Mouse (Mus musculus): ENCODE data around the gene D630003M21Rik.

D630003M21Rik gene

DNA sequence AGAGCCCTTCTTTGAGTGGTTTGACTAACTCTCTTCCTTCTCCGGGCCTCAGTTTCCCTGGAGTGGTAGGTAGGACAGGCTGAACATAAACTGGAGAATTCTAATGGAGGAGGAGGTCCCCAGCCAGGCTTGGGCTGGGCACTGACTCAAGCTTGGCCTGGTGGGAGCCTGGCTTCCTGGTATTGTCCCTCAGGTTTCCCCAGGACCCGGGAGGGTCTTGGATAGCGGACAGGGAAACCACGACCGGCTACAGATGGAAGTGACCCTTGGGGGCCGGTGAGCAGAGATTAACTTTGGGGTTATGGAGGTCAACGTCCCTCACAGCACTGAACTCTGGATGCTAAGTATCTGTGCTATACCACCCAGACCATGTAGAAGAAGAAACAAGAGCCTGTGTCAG is 87.8 kb downstream of the D630003M21Rik start:
- DNase-seq (ENCODE audit: low spot score in 2 of 2): no peak

DNA sequence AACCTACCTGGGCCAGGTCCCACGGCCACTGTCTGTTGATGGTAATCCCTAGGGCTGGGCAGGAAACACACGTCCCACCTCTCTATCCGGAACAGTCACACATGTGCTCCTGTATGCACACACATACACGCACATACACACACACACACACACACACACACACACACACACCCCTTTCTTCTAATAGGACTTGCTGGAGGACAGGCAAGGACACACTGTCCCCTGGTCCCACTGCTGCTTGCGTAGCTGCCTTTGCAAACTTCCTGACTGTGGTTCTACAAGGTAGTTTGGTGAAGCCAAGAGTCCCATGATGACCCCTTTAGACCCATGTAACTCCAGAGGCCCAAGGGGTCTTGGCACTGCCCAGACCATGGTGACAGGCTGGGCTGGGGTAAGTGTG is 88.4 kb downstream of the D630003M21Rik start:
- DNase-seq (ENCODE audit: low spot score in 2 of 2): no peak

DNA sequence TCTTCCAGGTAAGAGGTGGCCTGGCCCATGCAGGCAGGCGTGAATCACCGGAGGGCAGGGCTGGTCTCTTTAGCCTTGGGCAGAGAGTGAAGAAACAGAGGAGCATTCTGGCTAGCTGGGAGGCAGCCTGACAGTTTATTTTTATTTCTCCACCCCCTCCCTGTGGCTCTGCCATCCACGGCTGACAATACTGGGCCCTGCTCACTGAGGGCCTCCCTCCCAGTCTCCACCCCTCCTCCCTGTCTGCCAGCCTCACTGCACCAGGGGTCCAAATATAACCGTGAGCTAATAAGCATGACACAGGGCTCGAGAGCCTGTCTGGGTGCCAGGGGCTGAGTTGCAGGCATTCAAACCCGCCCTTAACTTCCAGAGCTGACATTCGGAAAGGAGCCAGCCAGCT is 89.4 kb downstream of the D630003M21Rik start:
- DNase-seq (ENCODE audit: low spot score in 2 of 2): peak in 1 of 2 experiments; percentile 24

DNA sequence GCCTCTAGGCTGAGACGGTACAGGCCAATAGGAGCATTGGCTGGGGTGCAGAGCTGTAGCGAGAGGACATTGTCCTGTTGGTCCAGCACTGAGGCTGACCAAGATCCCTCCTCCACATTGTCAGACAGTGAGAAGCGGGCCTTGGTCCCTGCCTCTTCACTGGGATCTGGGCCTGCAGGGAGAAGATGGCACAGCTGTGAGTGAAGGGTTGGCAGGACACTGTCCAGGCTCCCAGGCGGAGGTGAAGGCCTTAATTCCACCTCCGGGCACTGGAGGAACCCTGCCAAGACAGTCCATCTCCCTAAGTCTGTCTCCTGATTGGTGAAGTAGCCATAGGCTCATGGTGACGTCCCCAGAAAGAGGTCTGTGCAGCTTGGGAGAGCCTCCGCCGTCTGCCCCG is 90.2 kb downstream of the D630003M21Rik start:
- DNase-seq (ENCODE audit: low spot score in 2 of 2): no peak

DNA sequence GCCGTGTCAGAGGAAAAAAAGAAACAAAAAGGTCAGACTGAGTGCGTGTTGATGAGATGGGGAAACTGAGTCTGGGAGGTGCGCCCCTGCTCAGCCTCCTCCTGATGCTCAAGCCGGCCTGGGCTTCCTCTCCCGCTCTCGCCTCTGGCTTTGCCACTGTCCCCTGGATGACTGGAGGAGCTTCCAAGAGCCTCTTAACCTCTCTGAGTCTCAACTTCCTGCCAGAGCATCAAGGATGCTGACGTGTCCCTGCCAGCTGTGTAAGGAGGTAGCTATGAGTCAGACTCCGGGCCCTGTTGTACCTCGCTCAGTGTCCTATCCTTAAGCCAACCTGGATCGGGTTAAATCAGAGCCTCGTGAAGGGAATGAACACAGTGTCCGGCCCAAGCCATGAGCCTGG is 91.3 kb downstream of the D630003M21Rik start:
- no peak for DNase-seq (ENCODE audit: low spot score in 2 of 2)

DNA sequence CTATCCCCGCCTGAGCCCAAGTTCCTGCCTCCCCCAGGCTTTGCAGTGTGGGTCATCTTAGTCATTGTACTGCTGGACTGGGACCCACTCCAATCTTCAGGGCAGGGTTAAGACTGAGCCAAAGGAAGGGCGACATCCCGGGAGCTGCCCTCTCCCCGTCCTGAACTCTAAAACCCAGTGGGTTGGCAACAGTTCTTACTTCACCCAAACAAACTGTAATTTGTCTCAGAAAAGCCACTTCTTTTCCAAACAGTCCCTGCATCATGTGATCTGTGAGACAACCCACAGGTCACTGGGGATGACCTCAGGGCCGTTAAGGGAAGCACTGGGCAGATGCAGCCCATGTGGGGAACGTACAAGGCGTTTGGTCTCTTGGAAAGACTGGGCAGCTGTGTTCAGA is 92.8 kb downstream of the D630003M21Rik start:
- DNase-seq (ENCODE audit: low spot score in 2 of 2): no peak

DNA sequence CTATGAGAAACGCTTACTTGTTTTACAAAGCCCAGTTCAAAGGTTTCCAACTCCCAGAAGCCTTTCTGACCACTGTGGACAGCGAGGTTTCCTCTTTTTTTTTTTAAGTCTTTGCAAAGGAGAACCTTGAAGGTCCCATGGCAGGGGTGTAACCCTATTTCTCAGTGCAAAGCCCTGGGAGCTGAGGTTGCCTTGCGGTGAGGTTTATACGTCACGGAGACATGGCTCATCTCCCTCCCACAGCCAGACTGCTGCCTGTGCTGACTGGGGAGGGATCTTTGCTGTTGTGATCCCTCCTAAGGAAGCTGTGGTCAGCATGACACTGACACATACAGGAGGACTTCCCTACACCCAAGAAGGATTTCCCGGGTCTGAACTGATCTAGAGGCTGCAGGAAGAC is 96.0 kb downstream of the D630003M21Rik start:
- no peak for DNase-seq (ENCODE audit: low spot score in 2 of 2)

All from frontal cortex, postnatal 25 days (tissue).